Mouse (Mus musculus) MEL (cell line): ENCODE data around the gene 1700113H08Rik. TPM values are rescaled to one million over a fixed set of nuclear protein-coding genes. Genes with fewer than 3 reads are reported as not detected.

ENCODE experiments used
- DNase-seq: peaks from one replicate; pipeline ENCODE4 v3.0.0; 2011; ENCODE audit warnings: low read depth, low spot score
- H3K27ac ChIP-seq: 2 replicates; pipeline ENCODE4 v1.5.1; 2012; ENCODE audit warnings: low read depth, mild to moderate bottlenecking, control low read depth, low read length, moderate library complexity; ENCODE audit not compliant: control insufficient read depth
- H3K27me3 ChIP-seq, 2 experiments: fragments of 150-350 bp in 1 of 2; sonication (generic) in 1 of 2; 2 replicates each; pipeline ENCODE4 v1.6.1; 2012; ENCODE audit warnings: low read length in 2 of 2, mild to moderate bottlenecking in 2 of 2, improper control_type of control experiment in 1 of 2, moderate library complexity in 1 of 2; ENCODE audit not compliant: insufficient read depth in 2 of 2, control insufficient read depth in 1 of 2
- H3K36me3 ChIP-seq, 2 experiments: 2 replicates each; pipeline ENCODE4 v1.6.1; 2012 to 2014; ENCODE audit warnings: low read length in 2 of 2, improper control_type of control experiment in 1 of 2, inconsistent platforms in 1 of 2, mild to moderate bottlenecking in 1 of 2; ENCODE audit not compliant: insufficient read depth in 2 of 2, control insufficient read depth in 1 of 2
- H3K4me1 ChIP-seq, 2 experiments: fragments of 150-350 bp in 1 of 2; sonication (generic) in 1 of 2; 2 replicates each; pipeline ENCODE4 v1.6.1; 2012; ENCODE audit warnings: low read length in 2 of 2, improper control_type of control experiment in 1 of 2, mild to moderate bottlenecking in 1 of 2; ENCODE audit not compliant: insufficient read depth in 2 of 2, control insufficient read depth in 1 of 2
- H3K4me3 ChIP-seq, 2 experiments: fragments of 150-350 bp in 1 of 2; sonication (generic) in 1 of 2; 2 replicates each; pipeline ENCODE4 v1.5.1; 2012; ENCODE audit warnings: low read depth in 2 of 2, low read length in 2 of 2, mild to moderate bottlenecking in 2 of 2, moderate library complexity in 2 of 2, control low read depth in 1 of 2, improper control_type of control experiment in 1 of 2; ENCODE audit not compliant: control insufficient read depth in 1 of 2, insufficient read depth in 1 of 2
- H3K79me2 ChIP-seq: 2 replicates; pipeline ENCODE4 v1.6.1; 2012; ENCODE audit warnings: mild to moderate bottlenecking, low read length, moderate library complexity; ENCODE audit not compliant: control insufficient read depth, poor library complexity, insufficient read depth
- H3K9ac ChIP-seq: 2 replicates; pipeline ENCODE4 v1.6.1; 2012; ENCODE audit warnings: low read depth, mild to moderate bottlenecking, control low read depth, low read length, moderate library complexity; ENCODE audit not compliant: control insufficient read depth, poor library complexity, severe bottlenecking
- H3K9me3 ChIP-seq: fragments of 150-350 bp; sonication (generic); replicated peaks from 2 replicates; pipeline ENCODE4 v1.6.1; 2012; ENCODE audit warnings: mild to moderate bottlenecking, low read length, improper control_type of control experiment, moderate library complexity; ENCODE audit not compliant: insufficient read depth
- CHD2 ChIP-seq: IDR thresholded peaks from 2 replicates; pipeline ENCODE4 v1.6.1; 2011; ENCODE audit warnings: low read length, improper control_type of control experiment
- EP300 ChIP-seq, 2 experiments: IDR thresholded peaks; 2 replicates each; pipeline ENCODE4 v1.6.1; 2011; ENCODE audit warnings: improper control_type of control experiment in 2 of 2, low read length in 2 of 2, low read depth in 1 of 2, mild to moderate bottlenecking in 1 of 2
- GABPA ChIP-seq: IDR thresholded peaks from 2 replicates; pipeline ENCODE4 v1.6.1; 2012; ENCODE audit warnings: low read depth, mild to moderate bottlenecking, inconsistent platforms, low read length, improper control_type of control experiment, moderate library complexity
- HCFC1 ChIP-seq: IDR thresholded peaks from 2 replicates; pipeline ENCODE4 v1.6.1; 2012; ENCODE audit warnings: low read depth, mild to moderate bottlenecking, inconsistent platforms, low read length, improper control_type of control experiment, moderate library complexity
- JUND ChIP-seq: IDR thresholded peaks from 2 replicates; pipeline ENCODE4 v1.6.1; 2011; ENCODE audit warnings: low read depth, mild to moderate bottlenecking, improper control_type of control experiment, low read length
- MEF2A ChIP-seq: IDR thresholded peaks from 2 replicates; pipeline ENCODE4 v1.6.1; 2014; ENCODE audit warnings: low read depth, mild to moderate bottlenecking, inconsistent platforms, low read length, improper control_type of control experiment; ENCODE audit not compliant: poor library complexity, insufficient replicate concordance, severe bottlenecking; ENCODE audit errors: extremely low read depth
- MXI1 ChIP-seq: IDR thresholded peaks from 2 replicates; pipeline ENCODE4 v1.6.1; 2011; ENCODE audit warnings: mild to moderate bottlenecking, low read depth, low read length, improper control_type of control experiment
- MYC ChIP-seq: IDR thresholded peaks from 2 replicates; pipeline ENCODE4 v1.6.1; 2011; ENCODE audit warnings: low read depth, mild to moderate bottlenecking, low read length, improper control_type of control experiment, moderate library complexity
- NRF1 ChIP-seq: IDR thresholded peaks from 2 replicates; pipeline ENCODE4 v1.6.1; 2014; ENCODE audit warnings: low read depth, mild to moderate bottlenecking, inconsistent platforms, low read length, improper control_type of control experiment, moderate library complexity; ENCODE audit not compliant: poor library complexity, insufficient read depth, severe bottlenecking
- RCOR1 ChIP-seq: IDR thresholded peaks from 2 replicates; pipeline ENCODE4 v1.6.1; 2012; ENCODE audit warnings: low read depth, mild to moderate bottlenecking, inconsistent platforms, low read length, improper control_type of control experiment
- SIN3A ChIP-seq: IDR thresholded peaks from 2 replicates; pipeline ENCODE4 v1.6.1; 2012; ENCODE audit warnings: low read length, improper control_type of control experiment, inconsistent platforms
- SMC3 ChIP-seq: IDR thresholded peaks from 2 replicates; pipeline ENCODE4 v1.6.1; 2011; ENCODE audit warnings: low read depth, low read length, improper control_type of control experiment
- TBP ChIP-seq: IDR thresholded peaks from 2 replicates; pipeline ENCODE4 v1.8.0; 2011; ENCODE audit warnings: low read depth, low read length, improper control_type of control experiment
- TCF12 ChIP-seq: IDR thresholded peaks from 2 replicates; pipeline ENCODE4 v1.6.1; 2014; ENCODE audit warnings: low read depth, mild to moderate bottlenecking, inconsistent platforms, low read length, improper control_type of control experiment, moderate library complexity
- UBTF ChIP-seq: IDR thresholded peaks from 2 replicates; pipeline ENCODE4 v1.6.1; 2012; ENCODE audit warnings: low read depth, mild to moderate bottlenecking, inconsistent platforms, low read length, improper control_type of control experiment, moderate library complexity, borderline replicate concordance; ENCODE audit not compliant: insufficient read depth
- USF1 ChIP-seq: IDR thresholded peaks from 2 replicates; pipeline ENCODE4 v1.6.1; 2014; ENCODE audit warnings: low read depth, mild to moderate bottlenecking, inconsistent platforms, low read length, improper control_type of control experiment, moderate library complexity
- ZKSCAN1 ChIP-seq: IDR thresholded peaks from 2 replicates; pipeline ENCODE4 v1.6.1; 2012; ENCODE audit warnings: low read depth, mild to moderate bottlenecking, inconsistent platforms, low read length, improper control_type of control experiment, moderate library complexity
- polyA plus RNA-seq, 2 experiments: library from polyadenylated mRNA; stranded (reverse) in 1 of 2; unstranded in 1 of 2; fragments of >175 nt in 1 of 2; fragments of >200 nt in 1 of 2; gene quantifications; 2 replicates each; pipeline versions ENCODE4 v1.2.1 to v1.2.4; 2012; ENCODE audit warnings: low replicate concordance in 2 of 2, low read depth in 1 of 2; ENCODE audit not compliant: insufficient read length in 2 of 2, insufficient read depth in 1 of 2, missing spikeins in 1 of 2
- total RNA-seq: library from RNA; depleted of rRNA; stranded (reverse); fragments of 300-350 nt; gene quantifications from 2 replicates; pipeline ENCODE4 v1.2.3, GENCODE M21; 2012

The 1700113H08Rik gene
- total and polyA plus RNA-seq, 3 experiments = not detected

DNA sequence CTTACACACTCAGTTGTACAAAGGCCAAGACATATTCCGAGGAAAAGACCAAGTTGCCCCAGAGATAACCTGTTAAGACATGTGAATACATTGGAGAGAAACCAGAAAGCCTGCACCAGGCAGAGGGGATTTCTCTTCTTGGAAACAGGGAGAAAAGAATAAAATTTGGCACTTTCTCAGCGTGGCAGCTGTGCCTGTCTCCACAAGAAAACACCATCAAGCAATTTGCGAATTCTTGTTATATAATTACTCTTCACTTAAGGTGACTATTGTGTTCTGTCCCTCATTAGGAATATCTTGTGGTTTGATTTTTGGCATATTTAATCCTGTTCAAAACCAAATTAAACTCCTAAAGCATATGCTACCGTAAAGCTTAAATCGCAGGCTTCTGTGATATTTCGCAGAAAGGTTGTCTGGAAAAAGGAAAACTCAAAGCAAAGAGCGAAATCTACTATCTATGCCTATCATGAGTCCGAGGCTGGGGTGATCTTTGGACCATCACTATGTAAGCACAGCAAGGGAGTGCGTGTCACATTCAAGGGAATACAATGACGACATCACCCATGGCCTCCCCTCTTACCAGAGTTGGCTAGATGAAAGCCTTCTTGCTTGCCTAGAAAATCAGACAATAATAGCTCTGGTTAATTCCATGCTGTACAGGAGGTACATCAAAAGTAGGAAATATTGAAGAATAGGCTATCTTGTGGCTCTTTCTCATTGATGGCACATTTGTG is 51.4 kb downstream of the 1700113H08Rik start:
- Histone ChIP-seq H3K4me1 (no peaks in the 10 kb centered on the region), H3K9ac (no peak overlapping the region), H3K4me3 (no peak overlapping the region), H3K27ac (no peak overlapping the region), H3K9me3 (no peaks in the 10 kb centered on the region), H3K79me2 (no peaks in the 10 kb centered on the region; the same call in 1 of the 2 replicates), H3K36me3 (no peaks in the 10 kb centered on the region), H3K27me3 (no peaks in the 10 kb centered on the region)
- TF ChIP-seq UBTF (no peak), GABPA (no peak), RCOR1 (no peak), HCFC1 (no peak), USF1 (no peak), MEF2A (no peak)
- DNase-seq = no peak

DNA sequence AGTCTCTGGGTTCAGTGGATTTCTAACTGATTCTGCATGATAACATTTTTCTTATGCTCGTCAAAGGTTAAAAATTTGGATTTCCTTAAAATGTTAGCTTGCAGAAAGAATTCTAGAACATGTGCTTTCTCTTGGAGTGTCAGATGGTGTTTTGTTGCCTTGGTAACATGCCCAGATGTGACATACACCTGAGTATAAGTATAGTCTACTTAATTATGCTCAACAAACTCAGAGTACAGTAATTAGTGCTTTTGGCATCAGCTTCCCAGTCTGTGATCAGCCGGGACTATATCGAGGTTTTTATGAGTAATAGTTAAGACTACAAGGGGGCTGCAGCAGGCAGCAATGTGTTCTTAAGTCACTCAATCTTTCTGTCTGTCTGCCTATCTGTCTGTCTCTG is 53.1 kb downstream of the 1700113H08Rik start:
- Histone ChIP-seq H3K4me1 (no peaks in the 10 kb centered on the region), H3K4me3 (no peak overlapping the region), H3K27ac (no peak overlapping the region), H3K36me3 (no peaks in the 10 kb centered on the region), H3K9ac (no peak overlapping the region), H3K9me3 (no peaks in the 10 kb centered on the region), H3K79me2 (no peaks in the 10 kb centered on the region), H3K27me3 (no peaks in the 10 kb centered on the region)
- no peak for DNase-seq
- TF ChIP-seq TCF12 = no peak
- no peak for TF ChIP-seq MYC
- no peak for TF ChIP-seq SMC3
- TF ChIP-seq JUND = no peak
- no peak for TF ChIP-seq MXI1
- no peak for TF ChIP-seq ZKSCAN1
- no peak for TF ChIP-seq EP300 (IDR thresholded peaks at IDR 0.05; ENCODE audit: low read depth in 1 of 2, low read length in 2 of 2)
- TF ChIP-seq RCOR1 = no peak
- no peak for TF ChIP-seq TBP
- no peak for TF ChIP-seq CHD2
- TF ChIP-seq SIN3A = no peak
- no peak for TF ChIP-seq NRF1
